Mouse (Mus musculus): ENCODE data around the gene Gm5148.

- TF ChIP-seq POLR2A (IDR thresholded peaks at IDR 0.05; ENCODE audit: control insufficient read depth, low read depth, low read length) (no peak), CTCF (IDR thresholded peaks at IDR 0.05; ENCODE audit: control insufficient read depth, insufficient read depth, insufficient replicate concordance, low read depth, low read length) (no peak)
Measured at GRCm38 (mm10) chr3:37735166-37735565, 10.9 kb upstream of the Gm5148 start.

All from testis, adult 2 months (tissue).